Mouse (Mus musculus): ENCODE results near the gene Gng4. TPM values are rescaled to one million over a fixed set of nuclear protein-coding genes. Genes with fewer than 3 reads are reported as not detected.
A peak's percentile ranks its signal among the peaks of the same experiment; 100 is the strongest.

The Gng4 gene
- 27.6 and 32.6 TPM in 2 replicates for polyA plus RNA-seq (2015; fragmentation: Nextera tagmentation; extraction: Ambion mirVana)

- WGBS: under 1% methylated on average over 43 of the region's 43 CpGs
- H3K4me2 ChIP-seq: peak within 1 kb of the TSS; percentile 99
- ATAC-seq (ENCODE audit: insufficient number of reproducible peaks, low FRiP score, low TSS enrichment, low read depth): peak; percentile 60
- peak within 1 kb of the TSS; percentile 60 for H3K4me3 ChIP-seq
- peaks cover 46% of the 10 kb centered on the region for H3K27me3 ChIP-seq
- no peaks in the 10 kb centered on the region for H3K36me3 ChIP-seq
- peak within 1 kb of the TSS; percentile 26; the same call in 1 of the 2 replicates for H3K9ac ChIP-seq
- H3K4me1 ChIP-seq: peaks cover 23% of the 10 kb centered on the region
- H3K27ac ChIP-seq: peak within 1 kb of the TSS; percentile 7; the same call in 1 of the 2 replicates
- H3K9me3 ChIP-seq: no peaks in the 10 kb centered on the region
These were observed at the start of gene Gng4 for GRCm38 (mm10) chr13:13783894-13784419. Gene Gng4, plus strand, starts transcription at chr13:13784059.

GRCm38 (mm10) chr13:13739232-13739631, 44.6 kb upstream of the Gng4 start:
- no peak for ATAC-seq (ENCODE audit: insufficient number of reproducible peaks, low FRiP score, low TSS enrichment, low read depth)
- H3K9ac ChIP-seq: no peak overlapping the region
- H3K27me3 ChIP-seq: no peaks in the 10 kb centered on the region
- 93% methylated on average over 4 of the region's 4 CpGs for WGBS
- H3K4me2 ChIP-seq: no peak overlapping the region
- H3K9me3 ChIP-seq: no peaks in the 10 kb centered on the region
- H3K4me3 ChIP-seq: no peak overlapping the region
- H3K4me1 ChIP-seq: no peaks in the 10 kb centered on the region
- H3K27ac ChIP-seq: no peak overlapping the region
- H3K36me3 ChIP-seq: peaks cover 6% of the 10 kb centered on the region; the same call in 1 of the 2 replicates

GRCm38 (mm10) chr13:13745911-13746310, 37.9 kb upstream of the Gng4 start:
- Histone ChIP-seq H3K9ac (no peak overlapping the region), H3K27ac (no peak overlapping the region), H3K36me3 (peaks cover 20% of the 10 kb centered on the region), H3K4me3 (no peak overlapping the region), H3K4me2 (no peak overlapping the region), H3K4me1 (no peaks in the 10 kb centered on the region), H3K9me3 (no peaks in the 10 kb centered on the region), H3K27me3 (no peaks in the 10 kb centered on the region)
- ATAC-seq (ENCODE audit: insufficient number of reproducible peaks, low FRiP score, low TSS enrichment, low read depth): no peak
- WGBS: 79% methylated on average over 3 of the region's 3 CpGs

GRCm38 (mm10) chr13:13775778-13776494, 7.9 kb upstream of the Gng4 start:
- ATAC-seq (ENCODE audit: insufficient number of reproducible peaks, low FRiP score, low TSS enrichment, low read depth): no peak
- no peak overlapping the region for H3K9ac ChIP-seq

GRCm38 (mm10) chr13:13777052-13777451, 6.8 kb upstream of the Gng4 start:
- 89% methylated on average over 11 of the region's 11 CpGs for WGBS
- H3K27me3 ChIP-seq: no peaks in the 10 kb centered on the region
- no peaks in the 10 kb centered on the region for H3K9me3 ChIP-seq
- ATAC-seq (ENCODE audit: insufficient number of reproducible peaks, low FRiP score, low TSS enrichment, low read depth): no peak
- H3K4me1 ChIP-seq: no peaks in the 10 kb centered on the region
- H3K27ac ChIP-seq: no peak overlapping the region
- no peak overlapping the region for H3K4me3 ChIP-seq
- H3K9ac ChIP-seq: no peak overlapping the region
- no peak overlapping the region for H3K4me2 ChIP-seq
- peaks cover 10% of the 10 kb centered on the region; the same call in 1 of the 2 replicates for H3K36me3 ChIP-seq

More at GRCm38 (mm10) chr13:13775778-13776494, 7.9 kb upstream of the Gng4 start:
- no peaks in the 10 kb centered on the region for H3K4me1 ChIP-seq
- H3K36me3 ChIP-seq: peaks cover 10% of the 10 kb centered on the region; the same call in 1 of the 2 replicates
- H3K4me3 ChIP-seq: no peak overlapping the region
- H3K9me3 ChIP-seq: no peaks in the 10 kb centered on the region
- H3K4me2 ChIP-seq: no peak overlapping the region
- no peak overlapping the region for H3K27ac ChIP-seq
- H3K27me3 ChIP-seq: no peaks in the 10 kb centered on the region

- Histone ChIP-seq H3K9ac (no peak overlapping the region), H3K4me1 (no peaks in the 10 kb centered on the region), H3K9me3 (no peaks in the 10 kb centered on the region), H3K27me3 (peaks cover under 1% of the 10 kb centered on the region; the same call in 1 of the 2 replicates), H3K36me3 (peaks cover 10% of the 10 kb centered on the region; the same call in 1 of the 2 replicates), H3K4me3 (no peak overlapping the region), H3K27ac (no peak overlapping the region), H3K4me2 (no peak overlapping the region)
- no peak for ATAC-seq (ENCODE audit: insufficient number of reproducible peaks, low FRiP score, low TSS enrichment, low read depth)
- WGBS: 92% methylated on average over 8 of the region's 8 CpGs
These were observed 6.2 kb upstream of the Gng4 start for GRCm38 (mm10) chr13:13777696-13778095.

GRCm38 (mm10) chr13:13778837-13779458, 4.9 kb upstream of the Gng4 start:
- no peak overlapping the region for H3K4me3 ChIP-seq
- peaks cover 4% of the 10 kb centered on the region for H3K4me1 ChIP-seq
- 71% methylated on average over 1 of the region's 1 CpGs for WGBS
- no peak for ATAC-seq (ENCODE audit: insufficient number of reproducible peaks, low FRiP score, low TSS enrichment, low read depth)
- H3K36me3 ChIP-seq: peaks cover 10% of the 10 kb centered on the region; the same call in 1 of the 2 replicates
- H3K27ac ChIP-seq: no peak overlapping the region
- H3K9ac ChIP-seq: no peak overlapping the region
- no peak overlapping the region for H3K4me2 ChIP-seq
- H3K9me3 ChIP-seq: no peaks in the 10 kb centered on the region
- H3K27me3 ChIP-seq: peaks cover 11% of the 10 kb centered on the region

GRCm38 (mm10) chr13:13780271-13780670, 3.6 kb upstream of the Gng4 start:
- peaks cover 17% of the 10 kb centered on the region for H3K4me1 ChIP-seq
- H3K4me2 ChIP-seq: no peak overlapping the region
- WGBS: 50% methylated on average over 3 of the region's 3 CpGs
- H3K9me3 ChIP-seq: no peaks in the 10 kb centered on the region
- H3K27me3 ChIP-seq: peaks cover 25% of the 10 kb centered on the region
- H3K4me3 ChIP-seq: no peak overlapping the region
- no peak overlapping the region for H3K27ac ChIP-seq
- H3K36me3 ChIP-seq: peaks cover 10% of the 10 kb centered on the region; the same call in 1 of the 2 replicates
- no peak for ATAC-seq (ENCODE audit: insufficient number of reproducible peaks, low FRiP score, low TSS enrichment, low read depth)
- no peak overlapping the region for H3K9ac ChIP-seq

- Histone ChIP-seq H3K9me3 (no peaks in the 10 kb centered on the region), H3K27ac (no peak overlapping the region), H3K4me3 (no peak overlapping the region), H3K4me1 (peaks cover 23% of the 10 kb centered on the region), H3K27me3 (peaks cover 32% of the 10 kb centered on the region), H3K9ac (no peak overlapping the region), H3K4me2 (no peak overlapping the region), H3K36me3 (peaks cover 10% of the 10 kb centered on the region; the same call in 1 of the 2 replicates)
- ATAC-seq (ENCODE audit: insufficient number of reproducible peaks, low FRiP score, low TSS enrichment, low read depth): no peak
- WGBS: 52% methylated on average over 4 of the region's 4 CpGs
These were observed 2.8 kb upstream of the Gng4 start for GRCm38 (mm10) chr13:13781026-13781425.

- no peaks in the 10 kb centered on the region for H3K9me3 ChIP-seq
- peak overlapping the region; percentile 99 for H3K4me2 ChIP-seq
- ATAC-seq (ENCODE audit: insufficient number of reproducible peaks, low FRiP score, low TSS enrichment, low read depth): no peak
- H3K27ac ChIP-seq: no peak overlapping the region
- peak overlapping the region; percentile 60; the same call in 1 of the 2 replicates for H3K4me3 ChIP-seq
- no peaks in the 10 kb centered on the region for H3K36me3 ChIP-seq
- 29% methylated on average over 7 of the region's 7 CpGs for WGBS
- H3K4me1 ChIP-seq: peaks cover 23% of the 10 kb centered on the region
- no peak overlapping the region for H3K9ac ChIP-seq
- H3K27me3 ChIP-seq: peaks cover 46% of the 10 kb centered on the region
These were observed 563 bp upstream of the Gng4 start for GRCm38 (mm10) chr13:13783296-13783695.

GRCm38 (mm10) chr13:13784420-13784936, 619 bp downstream of the Gng4 start:
- no peak for ATAC-seq (ENCODE audit: insufficient number of reproducible peaks, low FRiP score, low TSS enrichment, low read depth)
- H3K4me3 ChIP-seq: peak overlapping the region; percentile 60
- H3K36me3 ChIP-seq: no peaks in the 10 kb centered on the region
- H3K4me1 ChIP-seq: peaks cover 23% of the 10 kb centered on the region
- H3K9me3 ChIP-seq: no peaks in the 10 kb centered on the region
- H3K27me3 ChIP-seq: peaks cover 46% of the 10 kb centered on the region
- WGBS: under 1% methylated on average over 58 of the region's 59 CpGs
- no peak overlapping the region; the same call in 1 of the 2 replicates for H3K27ac ChIP-seq
- peak overlapping the region; percentile 99 for H3K4me2 ChIP-seq
- peak overlapping the region; percentile 26; the same call in 1 of the 2 replicates for H3K9ac ChIP-seq
